Mouse (Mus musculus) heart, postnatal 0 days (tissue): ENCODE results near the gene Vmn1r192. TPM values are rescaled to one million over a fixed set of nuclear protein-coding genes. Genes with fewer than 3 reads are reported as not detected.
"Not testable (repeated sequence)": the region's sequence is repeated elsewhere in the genome, so short reads cannot be mapped to it uniquely, and the experiment has no call there.

ENCODE experiments used
- ATAC-seq: fragments of 200-750 bp; cut with Nextera tagmentation; 2 replicates; pipeline ENCODE4 v1.8.0; 2017; ENCODE audit warnings: low read depth, moderate number of reproducible peaks, moderate library complexity; ENCODE audit not compliant: insufficient read depth
- DNase-seq: peaks from one replicate; pipeline ENCODE4 v3.0.0-alpha.2; 2016; ENCODE audit warnings: low spot score
- H3K27ac ChIP-seq: fragments of 300-500 bp; sonication (generic); 2 replicates; pipeline ENCODE4 v1.5.1; 2014; ENCODE audit warnings: low read depth, mild to moderate bottlenecking
- H3K27me3 ChIP-seq: fragments of 300-500 bp; sonication (generic); 2 replicates; pipeline ENCODE4 v1.6.1; 2014; ENCODE audit warnings: low read length, mixed read lengths; ENCODE audit not compliant: control insufficient read depth, insufficient read depth
- H3K36me3 ChIP-seq: fragments of 300-500 bp; sonication (generic); replicated peaks from 2 replicates; pipeline ENCODE4 v1.6.1; 2014; ENCODE audit warnings: low read length, mixed read lengths; ENCODE audit not compliant: control insufficient read depth, insufficient read depth
- H3K4me1 ChIP-seq: fragments of 300-500 bp; sonication (generic); 2 replicates; pipeline ENCODE4 v1.6.1; 2014; ENCODE audit warnings: antibody characterized with exemption; ENCODE audit not compliant: control insufficient read depth, insufficient read depth
- H3K4me2 ChIP-seq: fragments of 300-500 bp; sonication (generic); 2 replicates; pipeline ENCODE4 v1.6.1; 2014; ENCODE audit warnings: low read depth, mild to moderate bottlenecking, low read length, moderate library complexity
- H3K4me3 ChIP-seq: fragments of 300-500 bp; sonication (generic); 2 replicates; pipeline ENCODE4 v1.5.1; 2014; ENCODE audit warnings: low read depth, low read length
- H3K9ac ChIP-seq: fragments of 300-500 bp; sonication (generic); replicated peaks from 2 replicates; pipeline ENCODE4 v1.6.1; 2014; ENCODE audit warnings: low read depth, low read length, mixed read lengths
- H3K9me3 ChIP-seq: fragments of 300-500 bp; sonication (generic); replicated peaks from 2 replicates; pipeline ENCODE4 v1.6.1; 2016; ENCODE audit warnings: low read length; ENCODE audit not compliant: control insufficient read depth
- CTCF ChIP-seq: IDR thresholded peaks from 2 replicates; pipeline ENCODE4 v1.5.1; 2016; ENCODE audit warnings: antibody characterized with exemption, control low read depth, low read depth
- EP300 ChIP-seq: IDR thresholded peaks from 2 replicates; pipeline ENCODE4 v1.6.1; 2016; ENCODE audit warnings: antibody characterized with exemption, low read depth
- WGBS: fragments of 180-500 bp; shearing (Covaris S2); extraction: QIAGEN DNeasy Blood & Tissue Kit; methylation state at CpG from one replicate; pipeline ENCODE4 v1.1.7; 2014; 5-methylcytosine and 5-hydroxymethylcytosine counted together
- polyA plus RNA-seq: library from polyadenylated mRNA; unstranded; fragments of >200 nt; fragmentation: Nextera tagmentation; extraction: Ambion mirVana; gene quantifications from 2 replicates; pipeline ENCODE4 v1.2.1, GENCODE M21; 2015
- total RNA-seq: library from RNA; depleted of rRNA; stranded (reverse); fragments of >200 nt; gene quantifications from 2 replicates; pipeline ENCODE4 v1.2.3, GENCODE M21; 2014; ENCODE audit warnings: low replicate concordance; rRNA removed

Vmn1r192 gene
- not detected in 2 replicates for total RNA-seq
- not detected in 2 replicates for polyA plus RNA-seq

DNA sequence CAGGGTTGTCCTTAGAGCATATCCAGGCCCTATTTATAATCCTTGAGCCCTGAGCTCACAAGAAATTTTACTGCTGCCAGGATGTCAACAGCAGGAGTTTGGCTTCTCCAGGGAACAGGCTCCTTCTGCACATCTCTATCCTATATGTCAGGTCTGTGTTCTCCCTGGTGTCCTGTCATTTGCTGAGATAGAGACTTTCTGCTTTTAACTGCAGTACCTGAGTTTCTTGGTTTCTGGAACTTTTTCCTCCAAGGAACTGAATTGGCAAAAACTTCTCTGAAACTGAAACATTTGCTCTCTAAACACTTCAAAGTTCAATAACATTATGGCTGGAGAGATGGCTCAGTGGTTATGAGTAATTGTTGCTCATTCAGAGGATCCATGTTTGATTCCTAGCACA is at the start of gene Vmn1r192:
Gene Vmn1r192, minus strand, starts transcription at position 101 of the 400 bp plus-strand sequence.
- no peaks in the 10 kb centered on the region for H3K9me3 ChIP-seq
- no peaks in the 10 kb centered on the region for H3K36me3 ChIP-seq
- TF ChIP-seq EP300 (no peak), CTCF (no peak)
- H3K27ac ChIP-seq: no peak within 1 kb of the TSS
- ATAC-seq: no peak
- no peak within 1 kb of the TSS for H3K9ac ChIP-seq
- DNase-seq: no peak
- no peaks in the 10 kb centered on the region for H3K4me1 ChIP-seq
- H3K4me2 ChIP-seq: no peak within 1 kb of the TSS
- no peak within 1 kb of the TSS for H3K4me3 ChIP-seq
- no peaks in the 10 kb centered on the region for H3K27me3 ChIP-seq

DNA sequence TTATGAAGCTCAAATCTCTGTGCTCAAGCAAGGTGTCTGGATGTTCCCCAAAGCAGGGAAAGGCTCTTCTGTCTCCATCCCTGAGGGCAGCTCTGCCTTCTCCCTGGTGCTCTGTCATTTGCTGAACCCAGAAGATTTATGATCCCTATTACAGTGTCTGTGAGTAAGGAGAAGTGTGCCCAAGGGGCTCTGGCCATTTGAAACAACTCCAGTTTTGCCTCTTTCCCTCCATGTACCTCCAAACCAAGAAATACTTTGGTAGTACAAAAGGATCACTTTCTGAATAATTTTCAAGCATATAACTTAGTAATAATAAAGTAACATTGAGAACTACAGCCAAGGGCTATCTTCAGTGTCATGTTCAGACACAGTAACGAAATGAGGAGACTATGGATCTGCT is 32.1 kb upstream of the Vmn1r192 start, which contains the start of gene Vmn1r193:
Gene Vmn1r193, minus strand, starts transcription at position 101 of the 400 bp plus-strand sequence.
- H3K36me3 ChIP-seq, H3K4me3 ChIP-seq, H3K9ac ChIP-seq, H3K27me3 ChIP-seq, H3K4me2 ChIP-seq, DNase-seq, H3K27ac ChIP-seq, H3K4me1 ChIP-seq, H3K9me3 ChIP-seq, ATAC-seq: not testable (repeated sequence)
- WGBS: 61% methylated on average over 1 of the region's 1 CpGs

DNA sequence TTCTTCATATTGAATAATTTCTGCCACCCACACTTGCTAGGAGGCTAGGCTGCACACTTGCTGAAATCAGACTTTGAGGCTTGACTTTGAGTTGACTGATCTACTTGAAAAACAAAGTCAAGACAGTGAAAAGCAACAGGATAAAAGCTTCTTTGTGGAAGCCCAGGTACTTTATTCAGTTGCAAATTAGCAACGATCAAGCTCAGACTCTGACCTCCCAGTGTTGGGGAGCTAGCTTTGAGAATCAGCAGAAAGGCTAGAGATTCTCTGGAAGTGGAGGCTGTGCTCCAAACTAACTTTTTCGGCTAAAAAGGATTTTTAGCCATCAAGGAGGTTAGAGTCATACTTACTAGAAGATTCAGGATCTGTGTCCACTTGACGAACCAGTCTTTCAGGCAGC is 1.8 kb upstream of the Vmn1r192 start:
- not testable (repeated sequence) for H3K9ac ChIP-seq, H3K4me1 ChIP-seq, H3K9me3 ChIP-seq, ATAC-seq, H3K36me3 ChIP-seq, DNase-seq, H3K4me3 ChIP-seq, H3K4me2 ChIP-seq, H3K27ac ChIP-seq, H3K27me3 ChIP-seq
- 63% methylated on average over 3 of the region's 3 CpGs for WGBS

DNA sequence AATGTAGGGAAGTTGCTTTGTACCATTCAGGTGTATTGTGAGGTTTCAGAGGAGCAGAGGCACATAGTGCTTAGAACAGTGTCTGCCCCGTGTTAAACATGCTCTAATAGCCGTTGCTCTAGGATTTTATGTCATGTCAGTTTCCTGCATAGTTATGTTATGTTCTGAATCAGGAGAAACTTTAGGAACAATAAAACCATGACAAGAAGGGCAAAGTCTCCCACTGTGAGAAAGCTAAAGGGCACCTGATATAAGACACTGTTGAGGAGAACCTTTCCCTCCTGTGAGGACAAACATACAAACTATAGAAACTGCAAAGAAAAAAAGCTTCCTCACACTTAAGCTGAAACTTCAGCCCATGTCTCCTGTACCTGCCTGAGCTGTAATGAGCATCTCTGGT is 556 bp downstream of the Vmn1r192 start:
- 81% methylated on average over 2 of the region's 2 CpGs for WGBS
- DNase-seq: no peak
- Histone ChIP-seq H3K9ac (no peak overlapping the region), H3K27ac (no peak overlapping the region), H3K36me3 (no peaks in the 10 kb centered on the region), H3K4me1 (no peaks in the 10 kb centered on the region), H3K4me3 (no peak overlapping the region), H3K9me3 (no peaks in the 10 kb centered on the region), H3K4me2 (no peak overlapping the region), H3K27me3 (no peaks in the 10 kb centered on the region)
- no peak for ATAC-seq
- no peak for TF ChIP-seq CTCF
- TF ChIP-seq EP300: no peak

DNA sequence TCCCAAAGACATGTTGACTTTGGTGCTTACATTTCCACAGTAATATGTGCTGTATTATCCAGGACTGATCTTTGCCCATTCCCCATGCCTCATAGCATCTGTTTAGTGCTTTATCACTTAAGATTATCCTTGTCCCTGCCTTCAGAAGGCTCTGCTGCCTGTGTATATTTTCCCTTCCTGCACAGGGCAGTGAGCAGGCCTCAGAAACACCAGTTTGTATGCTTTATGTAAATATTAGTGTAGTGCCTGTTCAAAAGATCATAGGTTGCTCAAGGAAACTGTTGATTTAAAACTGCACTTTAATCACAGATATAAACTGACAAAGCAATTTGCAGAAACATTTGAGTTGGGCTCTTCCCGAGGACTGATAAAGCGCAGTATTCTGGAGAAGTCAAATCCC is 1.6 kb downstream of the Vmn1r192 start:
- no peak overlapping the region for H3K4me2 ChIP-seq
- no peak overlapping the region for H3K4me3 ChIP-seq
- no peaks in the 10 kb centered on the region for H3K27me3 ChIP-seq
- no peaks in the 10 kb centered on the region for H3K36me3 ChIP-seq
- DNase-seq (no peak), ATAC-seq (no peak)
- TF ChIP-seq EP300: no peak
- no peak for TF ChIP-seq CTCF
- no peak overlapping the region for H3K27ac ChIP-seq
- H3K9ac ChIP-seq: no peak overlapping the region
- 83% methylated on average over 2 of the region's 2 CpGs for WGBS
- H3K4me1 ChIP-seq: no peaks in the 10 kb centered on the region
- no peaks in the 10 kb centered on the region for H3K9me3 ChIP-seq

DNA sequence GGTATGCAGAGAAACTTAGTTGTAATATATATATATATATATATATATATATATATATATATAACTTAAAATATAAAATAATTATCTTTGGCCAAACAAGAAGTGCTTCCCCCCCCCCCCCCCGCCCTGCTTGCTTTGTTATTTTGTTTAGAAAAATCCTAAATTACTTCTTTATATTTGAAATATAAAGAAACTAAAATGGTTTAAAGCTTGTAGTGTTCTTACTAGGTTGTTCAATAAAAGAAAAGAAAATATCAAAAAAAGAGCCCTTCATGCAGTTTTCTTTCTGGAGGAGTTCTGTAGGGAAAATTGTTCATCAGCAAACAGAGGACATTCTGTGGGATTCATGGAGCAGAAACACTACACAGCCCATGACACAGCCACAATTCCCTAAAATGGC is 7.1 kb downstream of the Vmn1r192 start, which contains the start of gene Vmn1r191:
Gene Vmn1r191, minus strand, starts transcription at position 101 of the 400 bp plus-strand sequence.
- no peak within 1 kb of the TSS for H3K4me2 ChIP-seq
- DNase-seq: no peak
- no peak for ATAC-seq
- H3K4me3 ChIP-seq: no peak within 1 kb of the TSS
- no peaks in the 10 kb centered on the region for H3K9me3 ChIP-seq
- H3K36me3 ChIP-seq: no peaks in the 10 kb centered on the region
- no peak within 1 kb of the TSS for H3K27ac ChIP-seq
- 56% methylated on average over 1 of the region's 1 CpGs for WGBS
- no peak for TF ChIP-seq CTCF
- no peak for TF ChIP-seq EP300
- H3K27me3 ChIP-seq: no peaks in the 10 kb centered on the region
- no peak within 1 kb of the TSS for H3K9ac ChIP-seq
- no peaks in the 10 kb centered on the region for H3K4me1 ChIP-seq
